ENCODE assay signal across 8 mouse cellular contexts in the genomic region with DNA sequence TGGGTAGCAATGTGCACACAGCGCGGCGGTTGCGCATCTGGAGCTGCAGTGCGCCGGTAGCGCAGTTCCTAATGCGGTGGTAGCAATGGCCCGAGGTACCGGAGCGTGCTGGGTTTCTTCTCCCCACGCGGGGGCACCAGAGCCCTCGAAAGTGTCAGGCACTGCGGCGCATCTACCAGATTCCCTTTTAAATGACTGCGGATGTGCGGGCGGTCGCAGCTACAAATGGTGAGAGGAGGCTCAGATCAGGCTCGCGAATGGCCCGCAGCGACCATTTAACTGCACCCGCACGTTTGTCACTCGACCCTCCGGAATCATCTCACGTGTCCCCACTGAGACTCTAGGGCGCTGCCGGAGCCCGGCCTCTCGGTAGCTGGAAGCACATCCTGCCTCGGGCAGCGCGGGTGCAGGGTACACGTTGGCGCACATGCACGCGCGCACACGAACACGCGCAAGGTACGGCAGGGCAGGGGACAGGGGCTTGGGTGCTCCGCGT. TPM values are rescaled to one million over a fixed set of nuclear protein-coding genes. Genes with fewer than 3 reads are reported as not detected.
DNase-seq lines count a peak whose midpoint lies in the region; ATAC-seq lines count a peak whose summit lies in the region.

A gene (plus strand): TSS at position 173 of the 496 bp plus-strand sequence.

- no peak for ATAC-seq in liver, embryonic 16.5 days (ENCODE audit: low read depth)

- peaks cover 46% of the 10 kb centered on the region for H3K27me3 ChIP-seq in liver, embryonic 16.5 days (ENCODE audit: control insufficient read depth, insufficient read depth, low read depth, low read length)

- H3K27ac ChIP-seq in liver, embryonic 16.5 days (ENCODE audit: low read length), result no peak within 1 kb of the TSS

- peak; percentile 92 for DNase-seq in ES-CJ7 (ENCODE audit: low read depth, low spot score)
- DNase-seq in cerebellum, adult 9-10 months, result peak; percentile 94
- DNase-seq in frontal cortex, adult 2 months (ENCODE audit: extremely low spot score in 1 of 2, low spot score in 1 of 2), result peak; percentile 87 to 97
- DNase-seq in heart, postnatal 4 days, result peak; percentile 86
- peak; percentile 92 to 96 for DNase-seq in layer of hippocampus, adult 18-20 months (ENCODE audit: low spot score in 2 of 2)
- peak; percentile 66 for DNase-seq in ovary, postnatal 10 days (ENCODE audit: low spot score)
- peak; percentile 62 for DNase-seq in urinary bladder, adult 2 months (ENCODE audit: low spot score)

- no peak within 1 kb of the TSS for H3K9ac ChIP-seq in liver, embryonic 16.5 days (ENCODE audit: low read depth, low read length)

- H3K4me1 ChIP-seq in liver, embryonic 16.5 days (ENCODE audit: control insufficient read depth, low read depth, low read length), result no peaks in the 10 kb centered on the region

- under 1% methylated on average over 47 of the region's 47 CpGs for WGBS in liver, embryonic 16.5 days (ENCODE audit: insufficient replicate concordance)

- H3K9me3 ChIP-seq in liver, embryonic 16.5 days (replicated peaks; ENCODE audit: control insufficient read depth, low read length), result no peaks in the 10 kb centered on the region

- H3K4me3 ChIP-seq in liver, embryonic 16.5 days (ENCODE audit: low read depth, low read length), result peak within 1 kb of the TSS; percentile 35

- peak within 1 kb of the TSS; percentile 47 for H3K4me2 ChIP-seq in liver, embryonic 16.5 days (ENCODE audit: low read depth, low read length)

- H3K36me3 ChIP-seq in liver, embryonic 16.5 days (ENCODE audit: control insufficient read depth, insufficient read depth), result no peaks in the 10 kb centered on the region

RNA-seq across cellular contexts. Expression of the gene that starts here (rescaled TPM):
- polyA plus RNA-seq in frontal cortex, adult 2 months (2012; rRNA removed), result 196 and 208 TPM in 2 replicates
- 1 to 10 TPM; 1.9 to 2.0 TPM for total RNA-seq in heart, postnatal 4 days (2021)
- total RNA-seq in layer of hippocampus, adult 18-20 months (2021), result 100 to 1,000 TPM; 333 to 338 TPM
- polyA plus RNA-seq in liver, embryonic 16.5 days (2015; fragmentation: Nextera tagmentation; extraction: Ambion mirVana), result 0.11 and 0.14 TPM in 2 replicates
- polyA plus RNA-seq in urinary bladder, adult 2 months (2012; rRNA removed), result 3.2 and 3.8 TPM in 2 replicates

Comparison
In these comparisons a context has a peak if more than half of its experiments do, and no peak if none do; other contexts are left out.
1. RNA of the gene that starts here (total RNA-seq): 333 to 338 TPM in layer of hippocampus, adult 18-20 months; 1.9 to 2.0 TPM in heart, postnatal 4 days; every median in the first group is over 100 times any median in the second.
2. RNA of the gene that starts here (polyA plus RNA-seq): 196 to 208 TPM in frontal cortex, adult 2 months; 3.2 to 3.8 TPM in urinary bladder, adult 2 months and 0.11 to 0.14 TPM in liver, embryonic 16.5 days; every median in the first group is over 10 times any median in the second.
3. Peak in every context shown above with its lines, with median percentiles within 50 percentile points of each other: DNase-seq.